Mouse (Mus musculus): Measurements from ENCODE around the gene Rhoa. TPM values are rescaled to one million over a fixed set of nuclear protein-coding genes. Genes with fewer than 3 reads are reported as not detected.
A peak's percentile ranks its signal among the peaks of the same experiment; 100 is the strongest.

Gene Rhoa
- total RNA-seq, 2 experiments from 2014 or later = 169 to 173 TPM

- no peak for DNase-seq
Observed at GRCm38 (mm10) chr9:108341139-108341475, 35.2 kb downstream of the Rhoa start.

DNA sequence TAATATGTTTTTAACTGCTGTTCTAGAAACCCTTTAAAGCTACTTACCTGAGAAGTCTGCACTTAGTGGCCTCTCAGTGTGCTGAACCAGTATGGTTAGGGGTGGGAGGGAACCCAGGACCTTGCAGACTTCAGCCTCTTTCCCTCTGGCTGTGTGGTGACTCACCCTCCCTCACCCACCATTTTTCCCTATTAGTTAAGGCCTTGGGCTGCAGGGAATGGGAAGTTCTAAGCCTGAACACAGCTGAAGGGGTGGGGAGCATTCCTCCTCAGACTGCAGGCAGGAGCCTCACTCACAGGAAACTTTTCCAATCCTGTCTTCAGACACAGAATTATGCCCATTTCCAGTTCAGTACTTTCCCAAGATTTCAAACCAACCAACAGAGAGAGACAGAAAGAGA, 35.9 kb downstream of the Rhoa start:
- DNase-seq = no peak

- DNase-seq = no peak
Observed at GRCm38 (mm10) chr9:108342301-108342831, 36.4 kb downstream of the Rhoa start.

- no peak for DNase-seq
Observed at GRCm38 (mm10) chr9:108343331-108343730, 37.4 kb downstream of the Rhoa start.

GRCm38 (mm10) chr9:108343835-108344234, 37.9 kb downstream of the Rhoa start:
- no peak for DNase-seq

- no peak for DNase-seq
Observed at GRCm38 (mm10) chr9:108344471-108344870, 38.5 kb downstream of the Rhoa start.

GRCm38 (mm10) chr9:108347024-108347423, 41.1 kb downstream of the Rhoa start:
- no peak for DNase-seq

GRCm38 (mm10) chr9:108347540-108348289, 41.8 kb downstream of the Rhoa start, which contains the start of gene Usp4:
TSS of gene Usp4 (plus strand) at chr9:108347853.
- DNase-seq = peak; percentile 81 to 83

DNA sequence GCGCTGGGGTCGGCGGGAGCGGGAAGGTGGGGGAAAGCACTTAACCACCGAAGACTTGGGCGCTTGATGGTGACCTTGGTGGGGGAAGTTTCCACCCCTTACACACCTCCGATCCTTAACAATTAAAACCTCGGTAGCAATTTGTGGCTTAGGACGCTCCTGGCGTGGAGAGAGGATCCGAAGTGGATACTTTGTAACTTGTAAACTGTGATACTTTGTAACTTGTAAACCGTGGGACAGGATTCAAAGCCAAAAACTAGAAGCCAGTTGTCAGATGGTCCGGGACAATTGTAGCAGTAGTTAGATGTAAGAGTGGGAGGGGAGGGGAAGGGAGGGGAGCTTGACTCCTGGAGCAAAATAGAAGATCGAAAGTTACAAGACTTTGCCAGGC, 42.4 kb downstream of the Rhoa start:
- DNase-seq = no peak

DNA sequence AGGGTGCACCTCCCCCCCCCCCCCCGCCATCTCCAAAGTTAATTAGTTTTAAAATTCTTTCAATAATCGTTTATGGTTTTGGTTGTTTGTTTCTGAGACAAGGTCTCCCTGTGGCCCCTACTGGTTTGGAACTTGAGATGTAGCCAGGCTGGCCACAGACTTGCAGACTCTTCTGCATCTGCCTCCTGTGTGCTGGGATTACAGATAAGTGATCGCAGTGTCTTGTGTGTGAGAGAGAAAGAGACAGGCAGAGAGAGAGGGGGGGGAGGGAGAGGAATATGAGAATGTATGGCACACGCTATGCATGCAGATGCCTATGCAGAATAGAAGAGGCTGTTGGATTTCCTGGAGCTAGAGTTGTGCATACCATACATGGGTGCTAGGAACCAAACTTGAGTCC, 43.8 kb downstream of the Rhoa start:
- no peak for DNase-seq

GRCm38 (mm10) chr9:108378234-108378633, 72.3 kb downstream of the Rhoa start:
- no peak for DNase-seq

DNA sequence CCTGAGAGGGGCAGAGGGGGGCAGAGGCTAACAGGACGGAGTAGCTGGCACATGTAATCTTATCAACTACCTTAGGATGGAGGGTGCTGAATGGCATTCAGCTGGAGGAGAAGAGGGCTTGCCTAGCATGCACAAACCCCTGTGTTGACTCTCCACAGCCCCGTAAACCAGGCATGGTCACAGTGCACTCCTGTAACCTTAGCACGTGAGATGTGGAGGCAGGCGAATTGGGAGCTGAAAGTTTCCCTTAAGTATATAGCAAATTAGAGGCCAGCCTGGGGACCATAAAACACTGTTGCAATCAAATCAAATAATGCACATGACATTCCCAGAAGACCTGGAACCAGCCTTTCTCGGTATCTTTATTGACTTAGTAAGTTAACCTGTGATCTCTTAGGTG, 72.8 kb downstream of the Rhoa start:
- no peak for DNase-seq

- no peak for DNase-seq
Observed at GRCm38 (mm10) chr9:108379294-108379693, 73.4 kb downstream of the Rhoa start.

DNA sequence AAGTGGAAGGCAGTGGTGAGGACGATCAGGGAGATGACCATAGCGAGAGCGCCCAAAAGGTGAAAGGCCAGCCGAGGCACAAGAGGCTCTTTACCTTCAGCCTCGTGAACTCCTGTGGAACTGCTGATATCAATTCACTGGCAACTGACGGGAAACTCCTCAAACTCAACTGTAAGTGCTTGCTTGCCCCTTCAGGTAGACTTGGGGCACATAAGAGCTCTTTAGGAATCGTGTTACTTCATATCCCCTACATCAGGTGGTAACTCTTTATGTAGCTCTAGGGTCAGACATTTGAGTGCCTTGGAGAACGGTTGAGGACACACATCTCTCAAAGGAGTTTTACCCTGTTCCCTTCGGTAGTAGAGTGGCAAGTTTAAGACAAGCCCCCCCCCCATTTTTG, 75.5 kb downstream of the Rhoa start:
- DNase-seq = no peak

GRCm38 (mm10) chr9:108385006-108385405, 79.1 kb downstream of the Rhoa start:
- no peak for DNase-seq

DNA sequence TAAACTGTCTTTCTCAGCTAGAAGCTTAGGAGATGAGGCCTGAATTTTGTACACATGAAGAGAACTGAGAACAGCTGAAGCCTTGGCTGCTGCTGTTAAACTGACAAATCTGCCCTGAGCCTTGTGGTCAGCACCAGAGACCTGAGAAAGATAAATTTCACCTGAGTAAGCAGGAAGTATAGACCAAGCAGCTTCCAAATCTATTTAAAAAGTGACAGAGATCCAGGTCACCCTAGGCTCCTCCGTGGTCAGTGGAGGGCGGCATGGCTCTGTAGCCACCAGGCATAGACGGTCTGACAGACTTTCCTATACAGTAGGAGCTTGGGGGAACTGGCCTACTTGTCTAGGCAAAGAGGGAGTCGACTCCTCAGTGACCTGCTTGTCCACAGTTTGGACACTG, 80.9 kb downstream of the Rhoa start:
- DNase-seq = no peak

Other genes with a start within 250 kb of the Rhoa start
- not detected for gene Mst1, start 225.7 kb upstream of the Rhoa start, total RNA-seq (2021)
- 100 to 1,000 TPM; 104 to 110 TPM for gene Rnf123, start 222.8 kb upstream of the Rhoa start, total RNA-seq (2021)
- gene Apeh, start 211.5 kb upstream of the Rhoa start, total RNA-seq (2021) = 10 to 100 TPM; 31.1 to 37.6 TPM
- gene Bsn, start 115.7 kb upstream of the Rhoa start, total RNA-seq (2021) = 100 to 1,000 TPM; 216 to 234 TPM
- gene Dag1, start 42.2 kb upstream of the Rhoa start, total RNA-seq (2021) = 10 to 100 TPM; 77.8 to 82.4 TPM
- gene Nicn1, start 15.7 kb upstream of the Rhoa start, total RNA-seq (2021) = 100 to 1,000 TPM in 1 of 2 experiments, 10 to 100 TPM in 1; 96.7 to 118 TPM
- 10 to 100 TPM; 34.9 to 36.2 TPM for gene Amt, start 9.3 kb upstream of the Rhoa start, total RNA-seq (2021)
- 10 to 100 TPM; 29.1 to 30.0 TPM for gene Tcta, start within 50 bp of the Rhoa start, total RNA-seq (2021)
- 10 to 100 TPM; 61.2 to 62.8 TPM for gene Gpx1, start 32.8 kb downstream of the Rhoa start, total RNA-seq (2021)
- gene Usp4, start 41.7 kb downstream of the Rhoa start, total RNA-seq (2021) = 100 to 1,000 TPM; 107 to 110 TPM
- 1 to 10 TPM; 2.6 to 2.9 TPM for gene 1700102P08Rik, start 86.7 kb downstream of the Rhoa start, total RNA-seq (2021)
- under 1 TPM in 1 of 2 experiments, not detected in 1; 0.18 TPM for gene Ccdc36, start 122.4 kb downstream of the Rhoa start, total RNA-seq (2021)
- gene BC048562, start 130.4 kb downstream of the Rhoa start, total RNA-seq (2021) = not detected
- gene Ccdc71, start 154.4 kb downstream of the Rhoa start, total RNA-seq (2021) = 10 to 100 TPM; 32.0 to 37.2 TPM
- 10 to 100 TPM; 16.6 to 18.1 TPM for gene Klhdc8b, start 155.5 kb downstream of the Rhoa start, total RNA-seq (2021)
- 10 to 100 TPM; 25.1 to 34.4 TPM for gene Lamb2, start 173.6 kb downstream of the Rhoa start, total RNA-seq (2021)
- gene Usp19, start 184.5 kb downstream of the Rhoa start, total RNA-seq (2021) = 100 to 1,000 TPM; 140 to 165 TPM
- 10 to 100 TPM; 72.1 to 88.7 TPM for gene Qars, start 201.6 kb downstream of the Rhoa start, total RNA-seq (2021)
- gene Qrich1, start 210.7 kb downstream of the Rhoa start, total RNA-seq (2021) = 100 to 1,000 TPM; 139 to 141 TPM